Mouse (Mus musculus): Measurements from ENCODE around the gene Cadm1.
A peak's percentile ranks its signal among the peaks of the same experiment; 100 is the strongest.

Gene Cadm1

GRCm38 (mm10) chr9:47744916-47745315 lies 214.9 kb downstream of the Cadm1 start:
- DNase-seq = no peak

GRCm38 (mm10) chr9:47745716-47746115 lies 215.7 kb downstream of the Cadm1 start:
- no peak for DNase-seq

- no peak for DNase-seq
Measured at GRCm38 (mm10) chr9:47749160-47749559, 219.2 kb downstream of the Cadm1 start.

- no peak for DNase-seq
Measured at GRCm38 (mm10) chr9:47752516-47752915, 222.5 kb downstream of the Cadm1 start.

GRCm38 (mm10) chr9:47753127-47753526 lies 223.2 kb downstream of the Cadm1 start:
- DNase-seq = no peak

GRCm38 (mm10) chr9:47755119-47755518 lies 225.1 kb downstream of the Cadm1 start:
- DNase-seq = no peak

GRCm38 (mm10) chr9:47757798-47758197 lies 227.8 kb downstream of the Cadm1 start:
- no peak for DNase-seq

GRCm38 (mm10) chr9:47758320-47758719 lies 228.3 kb downstream of the Cadm1 start:
- no peak for DNase-seq

GRCm38 (mm10) chr9:47759807-47760206 lies 229.8 kb downstream of the Cadm1 start:
- no peak for DNase-seq

- no peak for DNase-seq
Measured at GRCm38 (mm10) chr9:47761601-47762000, 231.6 kb downstream of the Cadm1 start.

GRCm38 (mm10) chr9:47762913-47763312 lies 232.9 kb downstream of the Cadm1 start:
- DNase-seq = no peak

- DNase-seq = no peak
Measured at GRCm38 (mm10) chr9:47764920-47765319, 234.9 kb downstream of the Cadm1 start.

GRCm38 (mm10) chr9:47765323-47765722 lies 235.3 kb downstream of the Cadm1 start:
- DNase-seq = no peak

- DNase-seq = no peak
Measured at GRCm38 (mm10) chr9:47766342-47766741, 236.4 kb downstream of the Cadm1 start.

- DNase-seq = no peak
Measured at GRCm38 (mm10) chr9:47770836-47771235, 240.9 kb downstream of the Cadm1 start.

- no peak for DNase-seq
Measured at GRCm38 (mm10) chr9:47771953-47772352, 242.0 kb downstream of the Cadm1 start.

- DNase-seq = no peak
Measured at GRCm38 (mm10) chr9:47772750-47773149, 242.8 kb downstream of the Cadm1 start.

GRCm38 (mm10) chr9:47776941-47777919 lies 247.3 kb downstream of the Cadm1 start:
- DNase-seq = no peak

GRCm38 (mm10) chr9:47778438-47778837 lies 248.5 kb downstream of the Cadm1 start:
- peak; percentile 61 for DNase-seq

GRCm38 (mm10) chr9:47779291-47779690 lies 249.3 kb downstream of the Cadm1 start:
- DNase-seq = no peak

- no peak for DNase-seq
Measured at GRCm38 (mm10) chr9:47786642-47787041, 256.7 kb downstream of the Cadm1 start.

- no peak for DNase-seq
Measured at GRCm38 (mm10) chr9:47798478-47798877, 268.5 kb downstream of the Cadm1 start.

GRCm38 (mm10) chr9:47801242-47801641 lies 271.3 kb downstream of the Cadm1 start:
- no peak for DNase-seq

- DNase-seq = no peak
Measured at GRCm38 (mm10) chr9:47802527-47802926, 272.6 kb downstream of the Cadm1 start.
